Mouse (Mus musculus) lung, postnatal 0 days (tissue): Measurements from ENCODE around the gene B4galnt4.

Experiments used
- CTCF ChIP-seq: IDR thresholded peaks from 2 replicates; pipeline ENCODE4 v1.5.1; 2016; ENCODE audit warnings: antibody characterized with exemption, mild to moderate bottlenecking
- EP300 ChIP-seq: IDR thresholded peaks from 2 replicates; pipeline ENCODE4 v1.6.1; 2016; ENCODE audit warnings: antibody characterized with exemption, mild to moderate bottlenecking, control low read depth

- no peak for TF ChIP-seq CTCF
- no peak for TF ChIP-seq EP300
Observed at GRCm38 (mm10) chr7:141039386-141040107, 21.4 kb upstream of the B4galnt4 start.
